Mouse (Mus musculus) small intestine, adult 2 months (tissue): ENCODE data around the gene Fat3.

Experiments
- CTCF ChIP-seq: fragments of 200-500 bp; IDR thresholded peaks from 2 replicates; pipeline ENCODE4 v1.5.1; 2012; ENCODE audit warnings: low read depth, mild to moderate bottlenecking, control low read depth, inconsistent platforms, low read length, moderate library complexity, mixed read lengths; ENCODE audit not compliant: insufficient replicate concordance, insufficient read length; ENCODE audit errors: extremely low read depth
- POLR2A ChIP-seq: fragments of 200-500 bp; IDR thresholded peaks from 2 replicates; pipeline ENCODE4 v1.6.1; 2012; ENCODE audit warnings: low read depth, mild to moderate bottlenecking, control low read depth, inconsistent platforms, low read length, moderate library complexity

DNA sequence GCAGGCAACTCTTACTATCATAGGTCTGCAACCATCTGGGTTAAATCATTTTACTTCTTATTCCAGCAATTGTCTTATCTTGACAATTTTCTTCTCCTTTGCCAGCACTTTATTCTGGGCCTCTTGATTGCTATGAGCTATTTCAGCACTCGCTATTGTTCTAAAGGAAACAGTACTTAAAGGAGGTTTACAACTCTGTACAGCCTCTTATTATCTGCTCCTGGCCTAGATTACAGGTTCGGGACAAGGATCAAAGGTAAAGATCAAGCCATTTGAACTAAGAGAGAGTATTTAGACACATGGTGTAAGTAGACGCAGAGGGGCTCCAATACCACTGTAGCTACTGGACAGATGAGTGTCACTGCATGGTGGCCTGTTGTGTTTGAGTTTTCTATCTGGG lies 463.7 kb downstream of the Fat3 start:
- TF ChIP-seq POLR2A (no peak), CTCF (no peak)
